Mouse (Mus musculus): ENCODE data around the gene Pmp22. TPM values are rescaled to one million over a fixed set of nuclear protein-coding genes. Genes with fewer than 3 reads are reported as not detected.

The Pmp22 gene
- total and polyA plus RNA-seq, 3 experiments: not detected

GRCm38 (mm10) chr11:63162806-63163205 lies 34.0 kb downstream of the Pmp22 start:
- DNase-seq (ENCODE audit: low read depth, low spot score): no peak
- H3K36me3 ChIP-seq (ENCODE audit: control insufficient read depth in 1 of 2, insufficient read depth in 2 of 2, low read length in 2 of 2): no peaks in the 10 kb centered on the region
- no peaks in the 10 kb centered on the region for H3K27me3 ChIP-seq (ENCODE audit: control insufficient read depth in 1 of 2, insufficient read depth in 2 of 2, low read length in 2 of 2)
- no peaks in the 10 kb centered on the region for H3K9me3 ChIP-seq (replicated peaks; ENCODE audit: insufficient read depth, low read length)
- H3K9ac ChIP-seq (ENCODE audit: control insufficient read depth, low read depth, low read length, poor library complexity, severe bottlenecking): no peak overlapping the region
- no peak overlapping the region for H3K27ac ChIP-seq (ENCODE audit: control insufficient read depth, low read depth, low read length)
- no peak overlapping the region for H3K4me3 ChIP-seq (ENCODE audit: control insufficient read depth in 1 of 2, insufficient read depth in 1 of 2, low read depth in 2 of 2, low read length in 2 of 2)
- TF ChIP-seq CHD1 (IDR thresholded peaks at IDR 0.05; ENCODE audit: low read depth, low read length) (no peak), MAX (IDR thresholded peaks at IDR 0.05; ENCODE audit: low read length) (no peak), MYB (IDR thresholded peaks at IDR 0.05; ENCODE audit: low read depth, low read length) (no peak), MXI1 (IDR thresholded peaks at IDR 0.05; ENCODE audit: low read depth, low read length) (no peak), ZNF384 (IDR thresholded peaks at IDR 0.05; ENCODE audit: low read depth, low read length) (no peak), ZC3H11A (IDR thresholded peaks at IDR 0.05; ENCODE audit: low read depth, low read length) (no peak)
- no peaks in the 10 kb centered on the region for H3K4me1 ChIP-seq (ENCODE audit: control insufficient read depth in 1 of 2, insufficient read depth in 2 of 2, low read length in 2 of 2)
- H3K79me2 ChIP-seq (ENCODE audit: control insufficient read depth, insufficient read depth, low read length, poor library complexity): no peaks in the 10 kb centered on the region

GRCm38 (mm10) chr11:63163550-63163949 lies 34.8 kb downstream of the Pmp22 start:
- Histone ChIP-seq H3K27ac (ENCODE audit: control insufficient read depth, low read depth, low read length) (no peak overlapping the region), H3K4me3 (ENCODE audit: control insufficient read depth in 1 of 2, insufficient read depth in 1 of 2, low read depth in 2 of 2, low read length in 2 of 2) (no peak overlapping the region), H3K4me1 (ENCODE audit: control insufficient read depth in 1 of 2, insufficient read depth in 2 of 2, low read length in 2 of 2) (no peaks in the 10 kb centered on the region), H3K9me3 (replicated peaks; ENCODE audit: insufficient read depth, low read length) (no peaks in the 10 kb centered on the region), H3K9ac (ENCODE audit: control insufficient read depth, low read depth, low read length, poor library complexity, severe bottlenecking) (no peak overlapping the region), H3K36me3 (ENCODE audit: control insufficient read depth in 1 of 2, insufficient read depth in 2 of 2, low read length in 2 of 2) (no peaks in the 10 kb centered on the region), H3K79me2 (ENCODE audit: control insufficient read depth, insufficient read depth, low read length, poor library complexity) (no peaks in the 10 kb centered on the region), H3K27me3 (ENCODE audit: control insufficient read depth in 1 of 2, insufficient read depth in 2 of 2, low read length in 2 of 2) (no peaks in the 10 kb centered on the region)
- TF ChIP-seq CHD1 (IDR thresholded peaks at IDR 0.05; ENCODE audit: low read depth, low read length) (no peak), BHLHE40 (IDR thresholded peaks at IDR 0.05; ENCODE audit: borderline replicate concordance, low read depth, low read length) (no peak), TCF12 (IDR thresholded peaks at IDR 0.05; ENCODE audit: low read depth, low read length) (no peak)
- DNase-seq (ENCODE audit: low read depth, low spot score): no peak

- Histone ChIP-seq H3K27me3 (ENCODE audit: control insufficient read depth in 1 of 2, insufficient read depth in 2 of 2, low read length in 2 of 2) (no peaks in the 10 kb centered on the region), H3K9me3 (replicated peaks; ENCODE audit: insufficient read depth, low read length) (no peaks in the 10 kb centered on the region), H3K79me2 (ENCODE audit: control insufficient read depth, insufficient read depth, low read length, poor library complexity) (no peaks in the 10 kb centered on the region), H3K4me3 (ENCODE audit: control insufficient read depth in 1 of 2, insufficient read depth in 1 of 2, low read depth in 2 of 2, low read length in 2 of 2) (no peak overlapping the region), H3K4me1 (ENCODE audit: control insufficient read depth in 1 of 2, insufficient read depth in 2 of 2, low read length in 2 of 2) (no peaks in the 10 kb centered on the region), H3K27ac (ENCODE audit: control insufficient read depth, low read depth, low read length) (no peak overlapping the region), H3K36me3 (ENCODE audit: control insufficient read depth in 1 of 2, insufficient read depth in 2 of 2, low read length in 2 of 2) (no peaks in the 10 kb centered on the region), H3K9ac (ENCODE audit: control insufficient read depth, low read depth, low read length, poor library complexity, severe bottlenecking) (no peak overlapping the region)
- TF ChIP-seq POLR2AphosphoS2 (IDR thresholded peaks at IDR 0.05; ENCODE audit: low read length) (no peak), ELF1 (IDR thresholded peaks at IDR 0.05; ENCODE audit: low read depth, low read length) (no peak), RAD21 (IDR thresholded peaks at IDR 0.05; ENCODE audit: low read depth, low read length) (no peak)
- no peak for DNase-seq (ENCODE audit: low read depth, low spot score)
These were observed 35.4 kb downstream of the Pmp22 start for GRCm38 (mm10) chr11:63163986-63164682.
